Mouse (Mus musculus): ENCODE results near the gene Trpm3.

The Trpm3 gene

DNA sequence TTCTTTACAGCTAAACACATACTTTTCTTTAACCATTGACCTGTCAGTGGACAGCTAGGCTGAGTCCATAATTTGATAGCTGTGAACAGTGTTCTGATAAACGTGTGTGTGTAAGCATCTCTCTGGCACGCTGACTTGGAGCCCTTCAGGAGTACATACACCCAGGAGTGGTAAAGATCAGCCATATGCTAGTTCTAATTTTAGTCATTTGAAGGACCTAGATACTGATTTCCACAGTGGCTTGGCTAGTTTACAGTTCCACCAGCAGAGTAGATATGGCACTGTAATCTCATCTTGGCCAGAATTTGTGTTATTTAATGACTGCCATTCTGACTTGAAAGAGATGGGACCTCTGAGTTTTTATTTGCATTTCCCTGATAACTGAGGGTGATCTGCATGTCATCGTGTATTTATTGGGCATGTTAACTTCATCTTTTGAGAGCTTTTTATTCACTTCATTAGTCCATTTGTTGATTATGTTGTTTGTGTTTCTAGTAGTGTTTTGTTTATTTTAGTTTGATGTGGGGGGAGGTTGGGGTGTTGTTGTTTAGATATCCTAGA is 499.6 kb downstream of the Trpm3 start:
- DNase-seq (ENCODE audit: low spot score): no peak

DNA sequence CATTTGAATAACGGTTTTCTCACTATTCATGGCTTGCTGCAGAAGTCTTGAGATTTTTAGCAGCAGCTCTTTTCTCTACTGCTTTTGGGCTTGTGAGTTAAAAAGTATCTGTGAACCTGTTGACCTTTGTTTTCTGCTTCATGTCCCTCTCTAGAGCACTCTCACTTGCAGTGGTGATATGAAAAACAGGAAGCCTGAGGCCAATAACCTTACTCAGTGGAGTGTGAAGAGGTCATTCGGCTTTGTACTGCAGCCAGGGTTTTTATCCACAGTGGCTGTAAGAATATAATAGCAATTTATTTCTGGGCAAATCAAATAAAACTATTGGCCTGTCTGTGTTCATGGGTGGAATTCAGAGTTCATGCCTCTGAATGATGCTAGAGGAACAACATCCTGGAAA is 503.3 kb downstream of the Trpm3 start:
- no peak for DNase-seq (ENCODE audit: low spot score)

DNA sequence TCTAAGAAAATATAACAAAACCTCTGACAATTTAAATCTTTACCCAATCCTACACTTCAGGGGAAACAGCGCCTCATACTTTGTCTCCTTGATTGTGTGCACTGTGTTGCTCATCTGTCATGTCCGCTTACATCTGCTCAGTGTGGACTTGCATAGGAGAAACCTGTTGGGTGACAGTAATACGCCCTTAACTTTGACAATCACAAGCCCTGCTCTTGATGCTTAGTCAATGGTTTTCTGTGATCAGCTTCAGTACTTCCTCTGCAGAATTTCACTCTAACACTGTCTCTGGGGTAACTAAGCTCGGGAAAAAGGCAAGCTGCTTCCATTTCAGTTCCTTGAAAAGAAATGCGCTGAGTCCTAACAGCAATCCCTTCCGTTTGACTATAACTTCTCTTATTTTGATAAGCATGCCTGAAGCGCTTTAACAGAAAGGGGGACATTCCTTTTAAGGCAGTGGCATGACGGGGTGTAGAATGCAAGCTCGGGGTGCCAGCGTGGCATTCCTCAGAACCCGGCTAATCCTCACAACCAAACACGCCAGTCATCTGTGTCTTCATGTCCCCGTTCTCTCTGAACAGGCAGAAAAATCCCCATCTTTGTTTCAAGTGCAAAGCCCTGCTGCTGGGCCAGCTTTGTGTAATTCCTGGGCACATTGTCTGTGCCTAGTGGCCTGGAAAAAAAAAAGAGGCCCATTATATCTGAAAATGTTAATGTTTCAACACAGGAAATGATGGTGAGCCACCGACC is 517.8 kb downstream of the Trpm3 start:
- no peak for DNase-seq (ENCODE audit: low spot score)

DNA sequence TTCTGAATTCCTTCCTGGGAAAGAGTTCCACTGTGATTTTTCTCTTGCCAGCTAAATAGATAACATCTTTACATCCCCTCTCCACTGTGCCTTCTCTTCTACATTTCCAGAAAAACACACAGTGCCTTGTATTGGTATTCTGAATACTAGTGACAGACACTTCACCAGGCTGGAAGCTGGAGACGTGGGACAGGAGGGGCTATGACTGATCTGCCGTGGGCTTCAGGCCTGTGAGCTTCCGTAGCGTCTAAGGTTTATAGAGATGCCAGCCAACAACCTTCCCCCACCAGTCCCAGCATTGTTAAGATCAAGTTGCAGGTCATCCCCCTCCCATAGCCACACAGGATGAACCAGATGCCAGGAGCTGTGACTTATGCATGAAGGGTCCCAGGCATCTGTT is 518.4 kb downstream of the Trpm3 start:
- DNase-seq (ENCODE audit: low spot score): no peak

DNA sequence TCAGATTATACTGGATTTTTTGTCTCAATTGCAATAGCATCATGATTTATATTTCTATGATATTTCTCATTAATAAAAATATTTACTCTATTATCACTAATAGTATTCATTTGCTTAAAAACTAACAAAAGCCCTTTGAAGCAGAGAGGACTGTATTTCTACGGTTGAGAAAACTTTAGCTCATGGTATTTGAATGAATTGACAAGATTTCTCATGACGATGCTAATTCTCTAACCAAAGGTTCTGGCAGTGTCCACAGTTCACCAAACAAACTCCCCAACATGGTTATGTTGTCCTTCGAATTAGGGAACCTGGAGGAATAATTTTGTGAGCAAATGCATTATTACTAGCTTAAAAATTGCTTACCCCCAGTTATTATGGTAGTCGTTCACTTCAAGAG is 526.6 kb downstream of the Trpm3 start:
- DNase-seq (ENCODE audit: low spot score): no peak

DNA sequence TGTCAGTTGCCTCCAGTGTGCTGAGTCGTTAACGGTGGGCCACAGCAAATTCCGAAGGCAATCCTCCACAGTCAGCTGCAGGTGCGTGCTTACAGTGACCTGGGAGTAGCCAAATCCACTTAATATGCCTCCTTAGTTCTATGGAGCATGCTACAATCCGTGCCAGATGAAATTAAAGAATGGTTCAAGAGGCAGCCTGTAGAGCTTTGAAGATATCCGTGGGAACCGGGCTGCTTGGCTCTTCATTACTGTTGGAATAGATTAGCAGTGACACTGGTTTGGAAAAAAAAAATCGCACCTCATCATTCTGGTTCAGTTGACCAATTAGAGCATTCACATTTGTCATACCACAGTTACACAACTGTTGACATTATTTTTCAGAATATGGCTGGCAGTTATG is 531.4 kb downstream of the Trpm3 start:
- DNase-seq (ENCODE audit: low spot score): no peak

DNA sequence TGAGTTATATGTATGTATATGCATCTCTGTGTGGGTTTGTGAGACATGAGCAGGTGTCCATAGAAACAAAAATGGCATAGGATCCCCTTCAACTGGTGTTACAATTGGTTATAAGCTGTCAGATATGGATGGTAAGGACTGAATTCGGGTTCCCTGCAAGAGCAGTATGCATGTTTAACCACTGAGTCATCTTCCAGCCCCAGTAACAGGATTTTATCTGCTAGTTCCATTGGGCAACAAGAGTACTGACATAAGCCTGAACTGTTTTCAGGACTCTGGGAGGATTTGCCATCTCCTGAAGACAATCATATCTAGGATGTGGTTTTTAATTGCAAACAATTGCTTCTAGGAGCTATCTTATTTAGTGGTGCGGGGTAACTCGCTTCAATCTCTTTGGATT is 534.0 kb downstream of the Trpm3 start:
- DNase-seq (ENCODE audit: low spot score): no peak

GRCm38 (mm10) chr19:22676206-22676605 is 537.4 kb downstream of the Trpm3 start:
- no peak for DNase-seq (ENCODE audit: low spot score)

- DNase-seq (ENCODE audit: low spot score): no peak
These were observed 543.4 kb downstream of the Trpm3 start for GRCm38 (mm10) chr19:22682238-22682637.

- no peak for DNase-seq (ENCODE audit: low spot score)
These were observed 553.1 kb downstream of the Trpm3 start for GRCm38 (mm10) chr19:22691995-22692394.

DNA sequence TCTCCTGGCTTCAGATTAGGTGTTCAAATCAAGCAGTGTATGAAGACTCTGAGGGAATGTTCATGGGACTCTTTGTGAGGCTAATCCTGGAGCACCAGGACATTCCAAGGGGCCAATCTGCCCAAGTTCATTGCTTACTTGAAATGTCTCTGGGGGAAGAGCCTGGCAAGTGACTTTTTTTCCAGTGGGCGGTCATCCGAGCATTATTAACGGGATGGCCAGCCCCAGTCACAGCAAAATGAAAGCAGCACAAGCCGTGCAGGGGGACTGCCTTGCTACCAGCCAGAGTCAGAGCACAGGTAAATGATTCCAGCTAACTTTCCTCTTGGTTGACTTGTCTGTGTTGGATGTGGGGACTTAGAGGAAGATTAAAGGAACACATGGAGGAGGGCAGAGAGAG is 553.7 kb downstream of the Trpm3 start:
- DNase-seq (ENCODE audit: low spot score): no peak

- no peak for DNase-seq (ENCODE audit: low spot score)
These were observed 554.1 kb downstream of the Trpm3 start for GRCm38 (mm10) chr19:22692956-22693355.

DNA sequence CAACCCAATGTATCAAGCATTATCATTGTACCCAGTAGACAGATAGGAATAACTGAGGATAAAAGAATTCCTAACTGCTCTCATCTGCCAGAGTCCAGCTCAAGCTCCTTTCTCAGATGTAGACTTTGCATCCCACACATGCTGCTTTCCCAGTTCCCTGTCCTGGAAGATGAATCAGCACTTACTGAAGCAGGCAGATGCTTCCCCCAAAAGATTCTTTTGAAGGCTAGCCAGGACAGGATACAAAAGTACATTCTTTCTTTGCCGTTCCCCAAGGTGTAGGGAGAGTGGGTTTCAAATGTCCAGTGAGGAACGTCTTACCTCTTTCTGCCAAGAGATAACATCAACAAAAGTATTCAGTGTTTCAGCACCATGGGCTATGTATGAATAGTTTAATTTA is 556.6 kb downstream of the Trpm3 start:
- no peak for DNase-seq (ENCODE audit: low spot score)

- DNase-seq (ENCODE audit: low spot score): no peak
These were observed 559.9 kb downstream of the Trpm3 start for GRCm38 (mm10) chr19:22698737-22699136.

- DNase-seq (ENCODE audit: low spot score): no peak
These were observed 562.2 kb downstream of the Trpm3 start for GRCm38 (mm10) chr19:22700871-22701651.

GRCm38 (mm10) chr19:22703876-22704275 is 565.0 kb downstream of the Trpm3 start:
- no peak for DNase-seq (ENCODE audit: low spot score)

- no peak for DNase-seq (ENCODE audit: low spot score)
These were observed 566.6 kb downstream of the Trpm3 start for GRCm38 (mm10) chr19:22705414-22705813.

DNA sequence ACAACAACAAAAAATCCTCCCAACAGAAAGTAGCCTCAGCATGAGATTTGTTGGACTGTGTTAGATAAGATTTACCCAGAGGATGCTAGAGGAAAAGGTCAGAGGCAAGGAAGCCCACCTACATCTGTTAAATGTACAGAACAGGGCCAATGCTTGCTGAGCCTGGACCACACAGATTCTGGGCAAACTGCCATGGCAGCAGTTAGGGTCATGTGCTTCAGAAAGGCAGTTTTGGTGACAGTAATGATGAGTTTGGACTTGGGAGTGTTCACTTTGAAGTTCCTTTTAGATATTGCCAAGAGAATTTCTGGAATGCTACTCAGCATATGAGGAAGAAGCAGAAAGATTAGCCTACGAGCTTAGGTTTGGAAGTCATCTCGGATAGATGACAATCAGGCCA is 580.2 kb downstream of the Trpm3 start:
- no peak for DNase-seq (ENCODE audit: low spot score)

GRCm38 (mm10) chr19:22729846-22730245 is 591.0 kb downstream of the Trpm3 start:
- no peak for DNase-seq (ENCODE audit: low spot score)

GRCm38 (mm10) chr19:22730971-22731370 is 592.1 kb downstream of the Trpm3 start:
- DNase-seq (ENCODE audit: low spot score): no peak

DNA sequence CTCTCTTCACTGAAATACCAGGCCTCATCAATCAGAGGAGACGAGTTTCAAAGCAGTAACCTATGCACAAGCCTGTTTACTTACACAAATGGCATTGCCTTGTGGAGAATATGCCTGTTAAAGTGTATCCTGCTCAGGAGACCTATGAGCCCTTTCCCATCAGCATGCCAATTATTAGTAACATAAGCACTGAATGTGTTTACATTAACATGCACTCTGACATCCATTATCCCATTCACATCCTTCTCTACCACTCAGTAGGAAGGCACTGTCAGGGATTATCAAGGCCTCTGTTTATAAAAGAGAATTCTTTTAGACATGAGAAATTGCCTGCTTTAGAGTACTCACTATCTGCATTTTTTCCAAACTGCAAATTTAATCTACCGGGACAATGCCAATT is 598.0 kb downstream of the Trpm3 start:
- DNase-seq (ENCODE audit: low spot score): no peak

GRCm38 (mm10) chr19:22739240-22739639 is 600.4 kb downstream of the Trpm3 start:
- DNase-seq (ENCODE audit: low spot score): no peak

- DNase-seq (ENCODE audit: low spot score): no peak
These were observed 614.5 kb downstream of the Trpm3 start for GRCm38 (mm10) chr19:22753311-22753809.
